ENCODE assay signal across 25 mouse cellular contexts in genomic region chr17:48775479-48775878, GRCm38 (mm10).
A peak's percentile ranks its signal among the peaks of the same experiment; 100 is the strongest.
DNase-seq lines count a peak whose midpoint lies in the region; ATAC-seq and TF ChIP-seq lines count a peak whose summit lies in the region.
"Had no signal": no experiment of that assay in that cellular context is flagged by ENCODE, and none has a peak within 500 bp of the region (broad histone marks: within the 10 kb centered on the region; RNA-seq: fewer than 3 reads in every experiment).

No protein-coding gene starts in this region.

- WGBS in forebrain, postnatal 0 days = 76% methylated on average over 5 of the region's 5 CpGs
- WGBS in forebrain, embryonic 13.5 days = 77% methylated on average over 5 of the region's 5 CpGs
- 66% methylated on average over 5 of the region's 5 CpGs for WGBS in midbrain, embryonic 11.5 days

- peaks cover 18% of the 10 kb centered on the region for H3K4me1 ChIP-seq in forebrain, postnatal 0 days (ENCODE audit: insufficient read depth)
- H3K4me1 ChIP-seq in forebrain, embryonic 13.5 days = peaks cover 55% of the 10 kb centered on the region
- H3K4me1 ChIP-seq in midbrain, embryonic 11.5 days (ENCODE audit: control insufficient read depth, insufficient read depth, low read length) = peaks cover 28% of the 10 kb centered on the region
- H3K4me1 ChIP-seq: intestine, embryonic 15.5 days; liver, embryonic 15.5 days; lung, embryonic 15.5 days; megakaryocyte, embryonic 14.5 days had no signal

- no peak for ATAC-seq in forebrain, postnatal 0 days
- ATAC-seq in forebrain, embryonic 13.5 days = no peak
- ATAC-seq in midbrain, embryonic 11.5 days (ENCODE audit: low FRiP score) = no peak
- ATAC-seq: intestine, embryonic 15.5 days had no signal

- H3K4me3 ChIP-seq in forebrain, postnatal 0 days (ENCODE audit: low read depth, low read length) = no peak overlapping the region
- H3K4me3 ChIP-seq in forebrain, embryonic 13.5 days = no peak overlapping the region
- H3K4me3 ChIP-seq in left cerebral cortex, adult 2 months = no peak overlapping the region
- H3K4me3 ChIP-seq in midbrain, embryonic 11.5 days (ENCODE audit: low read depth, low read length) = no peak overlapping the region
- H3K4me3 ChIP-seq: embryonic facial prominence, embryonic 12.5 days; hindbrain, embryonic 12.5 days; intestine, embryonic 15.5 days; limb, embryonic 10.5 days; liver, embryonic 15.5 days; lung, embryonic 15.5 days had no signal

- DNase-seq in forebrain, postnatal 0 days = no peak
- peak; percentile 46 to 64 for DNase-seq in left cerebral cortex, postnatal 14 days (ENCODE audit: low spot score in 2 of 2)
- no peak for DNase-seq in left cerebral cortex, adult 2 months (ENCODE audit: extremely low spot score in 1 of 2, low spot score in 2 of 2)
- peak; percentile 88 for DNase-seq in midbrain, embryonic 11.5 days (ENCODE audit: low spot score, missing footprints)
- DNase-seq in right cerebral cortex, postnatal 14 days = peak; percentile 26
- no peak for DNase-seq in cerebellum, adult 18-20 months
- no peak for DNase-seq in urinary bladder, postnatal 25 days (ENCODE audit: low spot score)
- DNase-seq: adrenal gland, postnatal 36 days; cerebellum, adult 11 months; cerebellum, postnatal 14 days; gastrocnemius, postnatal 14 days; heart, adult 11 months; kidney, adult 8-10 months; kidney, postnatal 10 days; liver; lung, postnatal 36 days had no signal

- H3K4me2 ChIP-seq in forebrain, postnatal 0 days (ENCODE audit: low read depth) = no peak overlapping the region
- H3K4me2 ChIP-seq in forebrain, embryonic 13.5 days = no peak overlapping the region
- H3K4me2 ChIP-seq in midbrain, embryonic 11.5 days = no peak overlapping the region
- H3K4me2 ChIP-seq: embryonic facial prominence, embryonic 12.5 days; heart, embryonic 11.5 days; hindbrain, embryonic 12.5 days; intestine, embryonic 15.5 days; liver, embryonic 15.5 days; lung, embryonic 15.5 days had no signal

- H3K27me3 ChIP-seq in forebrain, postnatal 0 days (ENCODE audit: insufficient read depth, low read length) = no peaks in the 10 kb centered on the region
- no peaks in the 10 kb centered on the region for H3K27me3 ChIP-seq in forebrain, embryonic 13.5 days
- H3K27me3 ChIP-seq in midbrain, embryonic 11.5 days (ENCODE audit: control insufficient read depth, insufficient read depth, low read length) = peaks cover 2% of the 10 kb centered on the region; the same call in 1 of the 2 replicates
- H3K27me3 ChIP-seq: embryonic facial prominence, embryonic 12.5 days; hindbrain, embryonic 12.5 days; intestine, embryonic 15.5 days; liver, embryonic 15.5 days; lung, embryonic 15.5 days; megakaryocyte, embryonic 14.5 days had no signal

- no peak for TF ChIP-seq CTCF in forebrain, postnatal 0 days (IDR thresholded peaks at IDR 0.05; ENCODE audit: low read depth)
- no peak for TF ChIP-seq CTCF in left cerebral cortex, adult 2 months (IDR thresholded peaks at IDR 0.05)

- H3K27ac ChIP-seq in forebrain, postnatal 0 days (ENCODE audit: low read depth, low read length) = 0 out of 2 replicates have a peak overlapping the region, but pooled peaks have one; percentile 15
- H3K27ac ChIP-seq in forebrain, embryonic 13.5 days = no peak overlapping the region
- no peak overlapping the region for H3K27ac ChIP-seq in left cerebral cortex, adult 2 months
- H3K27ac ChIP-seq in midbrain, embryonic 11.5 days (ENCODE audit: low read depth, low read length) = no peak overlapping the region
- H3K27ac ChIP-seq: intestine, embryonic 15.5 days; limb, embryonic 10.5 days; liver, embryonic 15.5 days; lung, embryonic 15.5 days had no signal

- no peak overlapping the region for H3K9ac ChIP-seq in forebrain, postnatal 0 days
- no peak overlapping the region for H3K9ac ChIP-seq in forebrain, embryonic 13.5 days
- no peak overlapping the region for H3K9ac ChIP-seq in midbrain, embryonic 11.5 days (ENCODE audit: low read length)
- H3K9ac ChIP-seq: embryonic facial prominence, embryonic 12.5 days; hindbrain, embryonic 12.5 days; intestine, embryonic 15.5 days; liver, embryonic 15.5 days; lung, embryonic 15.5 days had no signal

- no peaks in the 10 kb centered on the region for H3K36me3 ChIP-seq in forebrain, postnatal 0 days (ENCODE audit: insufficient read depth)
- H3K36me3 ChIP-seq in forebrain, embryonic 13.5 days (ENCODE audit: poor library complexity, severe bottlenecking) = no peaks in the 10 kb centered on the region
- no peaks in the 10 kb centered on the region for H3K36me3 ChIP-seq in midbrain, embryonic 11.5 days (ENCODE audit: control insufficient read depth, insufficient read depth, low read length)
- H3K36me3 ChIP-seq: embryonic facial prominence, embryonic 12.5 days; hindbrain, embryonic 12.5 days; intestine, embryonic 15.5 days; limb, embryonic 10.5 days; liver, embryonic 15.5 days; lung, embryonic 15.5 days had no signal

- intact Hi-C loops in left cerebral cortex, postnatal 14 days (cut with DNase I) = no loop called here
- intact Hi-C loops in left cerebral cortex, adult 2 months (cut with DNase I) = loop anchor here (10.0 kb wide), 1 partner anchor 231 kb away; no protein-coding TSS in a partner anchor

- no peaks in the 10 kb centered on the region for H3K9me3 ChIP-seq in forebrain, postnatal 0 days (ENCODE audit: low read length)
- no peaks in the 10 kb centered on the region for H3K9me3 ChIP-seq in forebrain, embryonic 13.5 days (replicated peaks)
- no peaks in the 10 kb centered on the region for H3K9me3 ChIP-seq in midbrain, embryonic 11.5 days (ENCODE audit: control insufficient read depth, low read length)
- H3K9me3 ChIP-seq: embryonic facial prominence, embryonic 12.5 days; intestine, embryonic 15.5 days; limb, embryonic 10.5 days; liver, embryonic 15.5 days; lung, embryonic 15.5 days had no signal

Comparison
In these comparisons a context has a peak if more than half of its experiments do, and no peak if none do; other contexts are left out.
1. DNase-seq: peak in left cerebral cortex, postnatal 14 days (2 of 2), midbrain, embryonic 11.5 days (single experiment) and right cerebral cortex, postnatal 14 days (single experiment); none in forebrain, postnatal 0 days (single experiment), left cerebral cortex, adult 2 months (0 of 2), cerebellum, adult 18-20 months (0 of 2) and urinary bladder, postnatal 25 days (single experiment).